Mouse (Mus musculus) stomach, adult 2 months (tissue): ENCODE measurements around the gene Adamts13. TPM values are rescaled to one million over a fixed set of nuclear protein-coding genes. Genes with fewer than 3 reads are reported as not detected.

Experiments used
- polyA plus RNA-seq: library from polyadenylated mRNA; depleted of rRNA; stranded (reverse); fragments of >200 nt; gene quantifications from 2 replicates; pipeline ENCODE4 v1.2.3, GENCODE M21; 2012; rRNA removed

Gene Adamts13
- 0.04 and 0.15 TPM in 2 replicates for polyA plus RNA-seq

GRCm38 (mm10) chr2:26973116-26973515 lies at the start of gene Adamts13:
Gene Adamts13, plus strand, starts transcription at chr2:26973416.

GRCm38 (mm10) chr2:26933304-26934055 lies 39.7 kb upstream of the Adamts13 start, which contains the start of the genes Surf4 and Stkld1:
Gene Surf4, minus strand, starts transcription at chr2:26933928.
Gene Stkld1, plus strand, starts transcription at chr2:26934047.

GRCm38 (mm10) chr2:26963923-26964723 lies 9.1 kb upstream of the Adamts13 start, which contains the start of gene Rexo4:
Gene Rexo4, minus strand, starts transcription at chr2:26964386.

GRCm38 (mm10) chr2:27009714-27010244 lies 36.6 kb downstream of the Adamts13 start, which contains the start of gene Cacfd1:
Gene Cacfd1, plus strand, starts transcription at chr2:27009926.

GRCm38 (mm10) chr2:27027618-27028436 lies 54.6 kb downstream of the Adamts13 start, which contains the start of gene Slc2a6:
Gene Slc2a6, minus strand, starts transcription at chr2:27027998.

Other genes starting within 250 kb of the Adamts13 start
- gene Abo, start 108.4 kb upstream of the Adamts13 start, polyA plus RNA-seq, result 0.56 and 0.79 TPM in 2 replicates
- 1.8 and 2.7 TPM in 2 replicates for gene Surf6, start 70.5 kb upstream of the Adamts13 start, polyA plus RNA-seq
- 17.2 and 18.7 TPM in 2 replicates for gene Med22, start 62.7 kb upstream of the Adamts13 start, polyA plus RNA-seq
- gene Rpl7a, start 62.7 kb upstream of the Adamts13 start, polyA plus RNA-seq, result 223 and 229 TPM in 2 replicates
- 7.5 and 11.6 TPM in 2 replicates for gene Surf2, start 57.0 kb upstream of the Adamts13 start, polyA plus RNA-seq
- 23.8 and 33.8 TPM in 2 replicates for gene Surf1, start 56.9 kb upstream of the Adamts13 start, polyA plus RNA-seq
- gene Surf4, start 39.5 kb upstream of the Adamts13 start, polyA plus RNA-seq, result 98.7 and 211 TPM in 2 replicates
- gene Stkld1, start 39.4 kb upstream of the Adamts13 start, polyA plus RNA-seq, result not detected in 2 replicates
- 6.8 and 7.4 TPM in 2 replicates for gene Rexo4, start 9.0 kb upstream of the Adamts13 start, polyA plus RNA-seq
- 40.8 and 44.4 TPM in 2 replicates for gene Cacfd1, start 36.5 kb downstream of the Adamts13 start, polyA plus RNA-seq
- 3.8 and 4.3 TPM in 2 replicates for gene Slc2a6, start 54.6 kb downstream of the Adamts13 start, polyA plus RNA-seq
- not detected in 2 replicates for gene Mymk, start 98.8 kb downstream of the Adamts13 start, polyA plus RNA-seq
- gene Adamtsl2, start 106.0 kb downstream of the Adamts13 start, polyA plus RNA-seq, result 2.6 and 2.7 TPM in 2 replicates
- 0.02 TPM in 1 of 2 replicates, not detected in the other for gene Fam163b, start 169.1 kb downstream of the Adamts13 start, polyA plus RNA-seq
- 0.48 and 0.60 TPM in 2 replicates for gene Dbh, start 191.8 kb downstream of the Adamts13 start, polyA plus RNA-seq